Mouse (Mus musculus): ENCODE measurements at regions not wholly inside any gene's neighbourhood (a gene's known extent, or its start where the extent isn't known, plus 50 kb on each side); places are given as distances from the start of the nearest gene placed in this dataset.
A peak's percentile ranks its signal among the peaks of the same experiment; 100 is the strongest.

- no peak for DNase-seq
Measured at GRCm38 (mm10) chr14:73730796-73731195, 69.8 kb downstream of the Gm21750 start.

GRCm38 (mm10) chr14:73732161-73732560 is 71.1 kb downstream of the Gm21750 start:
- DNase-seq: no peak

GRCm38 (mm10) chr14:73750790-73751189 is 89.8 kb downstream of the Gm21750 start:
- DNase-seq: no peak

- DNase-seq: no peak
Measured at GRCm38 (mm10) chr14:73759986-73760385, 99.0 kb downstream of the Gm21750 start.

- no peak for DNase-seq
Measured at GRCm38 (mm10) chr14:73772964-73773363, 111.9 kb downstream of the Gm21750 start.

GRCm38 (mm10) chr14:73773810-73774209 is 112.8 kb downstream of the Gm21750 start:
- DNase-seq: no peak

GRCm38 (mm10) chr14:73776066-73776465 is 115.0 kb downstream of the Gm21750 start:
- peak; percentile 57 for DNase-seq

- DNase-seq: no peak
Measured at GRCm38 (mm10) chr14:73807169-73807568, 146.1 kb downstream of the Gm21750 start.

- peak; percentile 7 for DNase-seq
Measured at GRCm38 (mm10) chr14:73838890-73839289, 177.9 kb downstream of the Gm21750 start.

GRCm38 (mm10) chr14:73861782-73862181 is 200.8 kb downstream of the Gm21750 start:
- peak; percentile 5 for DNase-seq

- no peak for DNase-seq
Measured at GRCm38 (mm10) chr14:73874337-73874736, 213.3 kb downstream of the Gm21750 start.

GRCm38 (mm10) chr14:73875916-73876315 is 214.9 kb downstream of the Gm21750 start:
- no peak for DNase-seq

- no peak for DNase-seq
Measured at GRCm38 (mm10) chr14:73878267-73878666, 217.2 kb downstream of the Gm21750 start.

- no peak for DNase-seq
Measured at GRCm38 (mm10) chr14:73878866-73879419, 217.9 kb downstream of the Gm21750 start.

- DNase-seq: no peak
Measured at GRCm38 (mm10) chr14:73891451-73891850, 230.4 kb downstream of the Gm21750 start.

GRCm38 (mm10) chr14:73894844-73895243 is 233.8 kb downstream of the Gm21750 start:
- no peak for DNase-seq

GRCm38 (mm10) chr14:73895266-73895665 is 234.2 kb downstream of the Gm21750 start:
- DNase-seq: no peak

- no peak for DNase-seq
Measured at GRCm38 (mm10) chr14:73899078-73899477, 238.1 kb downstream of the Gm21750 start.

GRCm38 (mm10) chr14:73902085-73902713 is 241.2 kb downstream of the Gm21750 start:
- DNase-seq: no peak

- no peak for DNase-seq
Measured at GRCm38 (mm10) chr14:73913756-73914448, 252.9 kb downstream of the Gm21750 start.

- DNase-seq: no peak
Measured at GRCm38 (mm10) chr14:73915990-73916389, 255.0 kb downstream of the Gm21750 start.

- no peak for DNase-seq
Measured at GRCm38 (mm10) chr14:73931095-73931494, 270.1 kb downstream of the Gm21750 start.

- no peak for DNase-seq
Measured at GRCm38 (mm10) chr14:73947316-73947715, 286.3 kb downstream of the Gm21750 start.

- DNase-seq: no peak
Measured at GRCm38 (mm10) chr14:73952511-73952910, 291.5 kb downstream of the Gm21750 start.
